Mouse (Mus musculus): ENCODE results near the gene AC129217.1. TPM values are rescaled to one million over a fixed set of nuclear protein-coding genes. Genes with fewer than 3 reads are reported as not detected.

Gene AC129217.1
- total and polyA plus RNA-seq, 3 experiments = 0.23 to 53.4 TPM; not detected in 1

GRCm38 (mm10) chr19:8886916-8887584 is 57.5 kb downstream of the AC129217.1 start (continued):
- TF ChIP-seq ZKSCAN1 (IDR thresholded peaks at IDR 0.05; ENCODE audit: low read depth, low read length) (no peak), MEF2A (IDR thresholded peaks at IDR 0.05; ENCODE audit: extremely low read depth, insufficient replicate concordance, low read depth, low read length, poor library complexity, severe bottlenecking) (no peak), JUND (IDR thresholded peaks at IDR 0.05; ENCODE audit: low read depth, low read length) (no peak)

- Histone ChIP-seq H3K9me3 (replicated peaks; ENCODE audit: insufficient read depth, low read length) (no peaks in the 10 kb centered on the region), H3K36me3 (ENCODE audit: control insufficient read depth in 1 of 2, insufficient read depth in 2 of 2, low read length in 2 of 2) (peaks cover 0 to 32% of the 10 kb centered on the region in 2 experiments; a peak in 2 of 4 replicates), H3K9ac (ENCODE audit: control insufficient read depth, low read depth, low read length, poor library complexity, severe bottlenecking) (peak overlapping the region; percentile 94), H3K4me1 (ENCODE audit: control insufficient read depth in 1 of 2, insufficient read depth in 2 of 2, low read length in 2 of 2) (peaks cover 0 to 13% of the 10 kb centered on the region in 2 experiments; a peak in 1 of 4 replicates), H3K4me3 (ENCODE audit: control insufficient read depth in 1 of 2, insufficient read depth in 1 of 2, low read depth in 2 of 2, low read length in 2 of 2) (peak overlapping the region; percentile 75 to 85), H3K27me3 (ENCODE audit: control insufficient read depth in 1 of 2, insufficient read depth in 2 of 2, low read length in 2 of 2) (no peaks in the 10 kb centered on the region), H3K27ac (ENCODE audit: control insufficient read depth, low read depth, low read length) (peak overlapping the region; percentile 91), H3K79me2 (ENCODE audit: control insufficient read depth, insufficient read depth, low read length, poor library complexity) (peaks cover 26% of the 10 kb centered on the region)
- DNase-seq (ENCODE audit: low read depth, low spot score) = peak; percentile 64
- peak; percentile 80 for TF ChIP-seq BHLHE40 (IDR thresholded peaks at IDR 0.05; ENCODE audit: borderline replicate concordance, low read depth, low read length)
- no peak; the same call in 1 of the 2 replicates for TF ChIP-seq NELFE (IDR thresholded peaks at IDR 0.05; ENCODE audit: low read depth, low read length)
- no peak; the same call in 1 of the 2 replicates for TF ChIP-seq CHD2 (IDR thresholded peaks at IDR 0.05; ENCODE audit: low read length)
- TF ChIP-seq ZKSCAN1 (IDR thresholded peaks at IDR 0.05; ENCODE audit: low read depth, low read length) = no peak
- no peak for TF ChIP-seq NRF1 (IDR thresholded peaks at IDR 0.05; ENCODE audit: insufficient read depth, low read depth, low read length, poor library complexity, severe bottlenecking)
- peak; percentile 65 for TF ChIP-seq RCOR1 (IDR thresholded peaks at IDR 0.05; ENCODE audit: low read depth, low read length)
- TF ChIP-seq HCFC1 (IDR thresholded peaks at IDR 0.05; ENCODE audit: low read depth, low read length) = no peak; the same call in 1 of the 2 replicates
- 0 out of 2 replicates have a peak, but pooled peaks have one; percentile 1 for TF ChIP-seq POLR2AphosphoS5 (IDR thresholded peaks at IDR 0.05; ENCODE audit: borderline replicate concordance, low read depth, low read length)
- TF ChIP-seq POLR2AphosphoS2 (IDR thresholded peaks at IDR 0.05; ENCODE audit: low read length) = peak; percentile 94
- peak; percentile 36; the same call in 1 of the 2 replicates for TF ChIP-seq MYB (IDR thresholded peaks at IDR 0.05; ENCODE audit: low read depth, low read length)
- TF ChIP-seq USF2 (IDR thresholded peaks at IDR 0.05; ENCODE audit: borderline replicate concordance in 1 of 2, insufficient read depth in 1 of 2, low read depth in 1 of 2, low read length in 2 of 2) = no peak
- TF ChIP-seq CHD1 (IDR thresholded peaks at IDR 0.05; ENCODE audit: low read depth, low read length) = peak; percentile 98
- TF ChIP-seq MAZ (IDR thresholded peaks at IDR 0.05; ENCODE audit: low read depth, low read length) = 0 out of 2 replicates have a peak, but pooled peaks have one; percentile 65
- peak; percentile 40 for TF ChIP-seq GATA1 (IDR thresholded peaks at IDR 0.05; ENCODE audit: low read depth, low read length)
- peak; percentile 78 for TF ChIP-seq ZMIZ1 (IDR thresholded peaks at IDR 0.05; ENCODE audit: low read depth, low read length)
- TF ChIP-seq MAFK (IDR thresholded peaks at IDR 0.05; ENCODE audit: borderline replicate concordance, low read depth, low read length) = peak; percentile 40; the same call in 1 of the 2 replicates
- TF ChIP-seq EP300 (IDR thresholded peaks at IDR 0.05; ENCODE audit: low read depth in 1 of 2, low read length in 2 of 2) = no peak
- TF ChIP-seq MYC (IDR thresholded peaks at IDR 0.05; ENCODE audit: low read depth, low read length) = peak; percentile 97
- TF ChIP-seq MXI1 (IDR thresholded peaks at IDR 0.05; ENCODE audit: low read depth, low read length) = peak; percentile 95
- no peak for TF ChIP-seq JUND (IDR thresholded peaks at IDR 0.05; ENCODE audit: low read depth, low read length)
- no peak for TF ChIP-seq USF1 (IDR thresholded peaks at IDR 0.05; ENCODE audit: low read depth, low read length)
- peak; percentile 29; the same call in 1 of the 2 replicates for TF ChIP-seq SMC3 (IDR thresholded peaks at IDR 0.05; ENCODE audit: low read depth, low read length)
- TF ChIP-seq GABPA (IDR thresholded peaks at IDR 0.05; ENCODE audit: low read depth, low read length) = no peak
- peak; percentile 74; the same call in 1 of the 2 replicates for TF ChIP-seq E2F4 (IDR thresholded peaks at IDR 0.05; ENCODE audit: borderline replicate concordance, low read depth, low read length)
- TF ChIP-seq SIN3A (IDR thresholded peaks at IDR 0.05; ENCODE audit: low read length) = peak; percentile 84
- peak; percentile 41 to 52; a peak in 3 of 4 replicates for TF ChIP-seq POLR2A (IDR thresholded peaks at IDR 0.05; ENCODE audit: control insufficient read depth in 1 of 2, insufficient read depth in 1 of 2, low read depth in 1 of 2, low read length in 2 of 2, poor library complexity in 1 of 2)
- no peak for TF ChIP-seq RAD21 (IDR thresholded peaks at IDR 0.05; ENCODE audit: low read depth, low read length)
- no peak for TF ChIP-seq ZNF384 (IDR thresholded peaks at IDR 0.05; ENCODE audit: low read depth, low read length)
- peak; percentile 61; the same call in 1 of the 2 replicates for TF ChIP-seq ETS1 (IDR thresholded peaks at IDR 0.05; ENCODE audit: low read depth, low read length)
These were observed 58.3 kb downstream of the AC129217.1 start for GRCm38 (mm10) chr19:8887585-8888463.
